Mouse (Mus musculus): ENCODE measurements around the gene Tanc2.

Tanc2 gene

DNA sequence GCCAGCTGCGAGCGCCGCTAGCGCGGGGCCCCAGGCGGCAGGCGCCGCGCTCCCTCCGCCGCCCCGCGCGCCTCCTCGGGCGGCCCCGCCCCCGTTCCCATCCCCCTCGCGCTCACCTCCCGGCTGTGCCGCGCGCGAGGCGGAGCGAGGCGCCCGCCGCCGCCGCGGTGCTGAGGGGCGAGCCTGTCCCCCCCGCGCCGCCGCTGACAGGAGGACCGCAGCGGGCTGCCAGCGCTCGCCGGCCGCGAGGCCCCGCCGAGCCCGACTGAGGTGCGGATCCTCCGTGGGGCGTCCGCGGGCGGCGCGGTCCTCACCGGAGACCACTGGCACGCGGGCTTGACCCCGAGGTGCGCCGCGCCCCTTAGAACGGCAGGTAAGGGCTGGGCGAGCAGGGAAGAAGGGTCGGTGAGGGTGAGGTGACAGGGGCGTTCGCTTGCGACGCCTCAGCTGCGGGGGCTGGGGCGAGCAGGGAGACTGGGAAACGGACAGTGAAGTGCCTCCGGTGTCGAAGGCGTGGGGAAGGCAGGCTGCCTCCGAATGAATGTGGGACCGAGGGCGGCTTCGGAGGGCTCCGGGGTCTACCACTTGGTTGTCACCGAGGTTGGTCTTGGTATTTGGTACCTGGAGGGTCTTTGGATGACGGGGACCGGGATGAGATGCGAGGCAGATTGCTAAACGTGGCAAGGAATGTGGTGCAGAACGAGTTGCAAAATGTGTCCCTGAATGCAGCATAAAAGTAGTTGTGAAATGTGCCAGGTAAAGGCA is at the start of gene Tanc2:
Gene Tanc2, plus strand, starts transcription at position 110 of the 765 bp plus-strand sequence.
- DNase-seq: peak; percentile 32

DNA sequence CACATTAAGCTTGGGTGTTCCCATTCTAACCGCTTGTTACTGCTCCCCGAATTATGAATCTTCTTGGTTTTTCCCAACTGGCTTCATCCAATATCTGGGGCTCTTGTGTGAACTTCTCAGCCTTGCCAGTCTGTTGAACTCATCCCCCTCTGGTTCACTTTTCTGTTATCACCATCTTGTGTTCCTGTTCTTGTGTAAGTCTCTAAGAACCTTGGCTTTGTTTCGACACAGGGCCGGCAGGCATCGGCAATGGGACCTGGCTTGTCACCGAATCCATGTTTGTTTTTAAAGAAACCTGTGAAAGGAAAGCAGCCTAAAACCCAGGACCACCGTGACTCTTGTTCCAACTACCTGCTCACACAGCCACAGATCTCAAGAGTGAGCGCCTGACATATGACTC is 49.0 kb upstream of the Tanc2 start:
- no peak for DNase-seq

DNA sequence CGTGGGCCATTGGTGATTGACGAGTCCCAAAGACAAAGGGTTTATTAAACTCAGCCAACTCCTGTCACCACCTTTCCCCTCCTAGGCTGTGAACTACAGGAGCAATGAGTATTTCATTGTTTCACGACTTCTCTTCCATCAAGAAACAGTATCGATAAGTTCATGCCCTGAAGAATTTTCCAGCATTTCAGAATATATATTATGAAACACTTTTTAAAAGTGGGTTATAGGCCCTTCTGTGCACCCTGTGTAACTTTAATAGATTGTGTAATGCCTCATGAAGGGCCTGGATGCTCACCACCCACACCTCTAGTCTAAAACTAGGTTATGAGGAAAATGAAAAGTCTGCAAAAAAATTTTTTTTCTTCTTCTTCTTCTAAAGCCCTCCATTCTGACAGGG is 48.4 kb upstream of the Tanc2 start:
- DNase-seq: no peak

DNA sequence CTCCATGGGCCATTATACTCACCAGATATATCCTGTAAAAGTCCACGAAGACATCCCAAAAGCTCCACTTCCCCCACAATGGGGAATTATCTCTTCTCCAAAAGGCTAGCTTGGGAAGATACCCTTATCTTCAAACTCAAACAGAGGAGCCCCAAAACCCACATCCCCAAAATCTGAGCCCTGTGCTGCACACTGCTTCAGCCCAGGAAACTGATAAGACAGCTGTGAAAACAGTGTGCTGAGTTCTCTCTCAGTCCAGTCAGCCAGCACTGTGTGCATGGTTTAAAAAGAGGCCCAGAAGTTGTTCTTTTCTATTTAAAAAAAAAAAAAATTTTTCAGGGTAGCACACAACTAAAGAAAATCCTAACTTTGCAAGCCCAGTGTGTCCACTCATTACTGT is 47.7 kb upstream of the Tanc2 start:
- no peak for DNase-seq

DNA sequence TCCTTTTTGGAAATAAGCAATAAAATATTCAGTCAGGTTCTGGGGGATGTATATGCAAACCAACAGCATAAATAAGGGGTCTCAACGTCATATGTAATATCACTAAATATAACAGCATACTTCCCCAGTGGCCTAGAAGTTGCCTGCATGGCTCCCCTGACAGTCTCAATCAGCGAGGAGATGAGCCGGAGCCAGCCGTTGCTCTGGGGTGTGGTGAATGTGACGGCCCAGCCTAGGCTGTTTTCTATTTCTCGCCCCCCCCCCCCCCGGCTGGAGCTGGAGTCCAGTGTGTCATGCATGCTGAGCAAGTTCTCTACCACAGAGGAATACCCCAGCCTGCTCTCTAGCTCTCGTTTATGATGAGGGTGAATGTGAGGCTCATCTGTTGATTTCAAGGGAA is 44.0 kb upstream of the Tanc2 start:
- DNase-seq: no peak

DNA sequence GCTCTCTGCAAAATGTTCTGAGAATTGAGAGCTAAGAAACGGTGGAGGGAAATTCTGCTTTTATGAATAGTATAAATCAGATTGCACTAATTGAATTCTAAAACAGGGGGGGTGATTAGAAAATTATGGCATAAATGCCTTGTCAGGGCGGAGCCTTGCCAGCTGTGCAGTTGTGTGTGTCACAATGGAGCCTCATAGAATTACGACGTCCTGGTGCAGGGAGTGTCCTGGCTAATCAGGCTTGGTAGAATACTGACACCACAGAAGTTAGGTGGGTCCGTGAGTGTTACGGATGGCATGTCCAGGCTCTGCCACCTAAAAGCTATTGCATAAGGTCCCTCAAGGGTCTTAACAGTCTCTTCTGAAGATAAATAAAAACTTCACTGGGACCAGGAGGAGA is 43.4 kb upstream of the Tanc2 start:
- DNase-seq: no peak

DNA sequence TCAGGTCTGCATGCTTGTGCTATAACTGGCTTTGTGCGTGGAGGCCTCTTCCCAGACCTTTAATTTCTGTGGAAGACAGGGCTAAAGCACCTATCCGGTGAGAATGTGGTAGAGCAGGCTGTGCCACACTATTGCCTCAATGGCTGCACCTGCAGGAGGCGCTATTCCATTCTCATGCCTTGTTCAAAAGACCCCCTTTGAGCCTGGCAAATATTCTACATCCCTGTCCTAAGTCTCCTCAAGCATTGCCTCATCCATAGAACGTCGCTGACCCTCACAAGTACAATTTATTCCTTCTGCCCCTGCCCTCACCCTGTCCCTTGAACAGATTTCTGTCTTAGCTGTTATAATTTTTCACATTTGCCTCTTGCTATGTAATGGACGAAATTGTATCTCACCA is 41.4 kb upstream of the Tanc2 start:
- no peak for DNase-seq

DNA sequence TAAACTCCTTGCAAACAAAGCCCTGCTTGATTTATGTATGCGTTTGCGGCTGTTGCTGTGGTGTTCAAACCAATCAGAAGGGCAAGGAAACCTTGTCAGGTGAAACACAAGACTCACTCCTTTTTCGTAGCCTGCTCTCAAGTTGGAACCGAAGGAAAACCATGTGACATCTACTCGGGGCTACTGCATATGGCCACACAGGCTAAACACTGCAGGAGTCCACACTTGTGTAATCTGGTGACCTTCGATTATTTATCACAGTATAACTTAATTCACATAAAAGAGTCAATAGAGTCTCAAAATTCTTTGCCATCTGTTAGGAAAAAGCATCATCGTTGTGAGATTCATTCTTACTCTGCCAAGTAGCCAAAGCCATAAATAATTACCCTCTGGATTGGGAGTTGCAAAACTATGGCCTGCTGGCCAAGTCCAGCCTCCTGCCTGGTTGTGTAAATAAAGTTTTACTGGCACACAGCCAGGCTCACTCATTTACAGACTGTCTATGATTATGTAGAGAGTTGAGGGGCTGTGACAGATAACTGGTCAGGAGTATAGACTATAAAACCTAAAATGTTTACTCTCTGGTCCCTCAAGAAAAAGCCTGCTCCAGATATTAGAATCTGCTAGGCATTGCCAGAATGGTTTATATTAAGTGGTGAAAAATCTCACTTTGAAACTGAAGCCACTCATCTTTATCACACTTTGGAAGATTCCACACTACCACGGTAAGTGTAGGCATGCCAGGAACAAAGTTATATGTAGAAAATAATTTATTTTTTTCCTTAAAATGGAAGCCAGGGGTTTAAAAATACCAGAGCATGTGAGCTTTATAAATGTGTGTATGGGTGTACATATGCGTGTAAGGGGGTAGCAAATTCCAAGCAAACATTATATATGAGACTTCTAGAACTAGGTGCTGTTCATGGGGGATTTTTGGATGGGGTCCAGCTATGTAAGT is 40.3 kb upstream of the Tanc2 start:
- DNase-seq: peak; percentile 9

DNA sequence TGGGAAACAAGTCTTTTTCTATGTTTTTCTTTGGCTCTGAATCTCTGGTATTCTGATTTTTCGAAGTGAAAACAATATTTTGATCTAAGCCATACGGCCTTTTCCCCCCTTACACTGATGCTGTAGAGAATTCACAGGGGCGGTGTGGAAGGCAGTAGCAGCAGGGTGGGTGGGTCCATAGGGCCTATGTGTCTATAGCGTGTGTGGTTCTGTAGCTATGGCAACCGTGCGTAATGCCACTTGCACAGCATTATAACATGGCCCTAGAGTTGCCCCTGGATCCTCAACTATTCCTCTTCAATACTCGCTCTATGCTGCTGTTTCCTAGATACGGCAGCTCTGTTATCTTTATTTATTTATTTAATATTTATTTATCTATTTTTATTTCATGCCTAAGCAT is 32.5 kb upstream of the Tanc2 start:
- DNase-seq: no peak

DNA sequence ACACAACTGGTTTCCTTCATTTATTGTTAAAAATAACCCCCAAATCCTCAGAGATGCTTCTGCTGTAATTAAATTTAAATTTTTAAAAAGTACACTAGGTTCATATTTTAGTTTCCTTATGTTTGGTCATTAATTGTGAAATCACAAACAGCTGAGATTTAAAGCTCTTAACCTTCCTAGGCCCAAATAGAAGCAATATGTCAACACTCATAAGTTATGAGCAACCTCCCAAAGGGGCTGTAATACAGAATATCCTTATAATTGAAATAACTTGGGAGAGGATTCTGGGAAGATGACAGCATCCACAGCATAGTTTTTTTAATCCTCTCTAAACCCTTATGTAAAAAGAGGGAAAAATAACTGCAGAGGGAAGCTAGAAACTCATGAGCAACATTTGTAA is 31.7 kb upstream of the Tanc2 start:
- DNase-seq: no peak

DNA sequence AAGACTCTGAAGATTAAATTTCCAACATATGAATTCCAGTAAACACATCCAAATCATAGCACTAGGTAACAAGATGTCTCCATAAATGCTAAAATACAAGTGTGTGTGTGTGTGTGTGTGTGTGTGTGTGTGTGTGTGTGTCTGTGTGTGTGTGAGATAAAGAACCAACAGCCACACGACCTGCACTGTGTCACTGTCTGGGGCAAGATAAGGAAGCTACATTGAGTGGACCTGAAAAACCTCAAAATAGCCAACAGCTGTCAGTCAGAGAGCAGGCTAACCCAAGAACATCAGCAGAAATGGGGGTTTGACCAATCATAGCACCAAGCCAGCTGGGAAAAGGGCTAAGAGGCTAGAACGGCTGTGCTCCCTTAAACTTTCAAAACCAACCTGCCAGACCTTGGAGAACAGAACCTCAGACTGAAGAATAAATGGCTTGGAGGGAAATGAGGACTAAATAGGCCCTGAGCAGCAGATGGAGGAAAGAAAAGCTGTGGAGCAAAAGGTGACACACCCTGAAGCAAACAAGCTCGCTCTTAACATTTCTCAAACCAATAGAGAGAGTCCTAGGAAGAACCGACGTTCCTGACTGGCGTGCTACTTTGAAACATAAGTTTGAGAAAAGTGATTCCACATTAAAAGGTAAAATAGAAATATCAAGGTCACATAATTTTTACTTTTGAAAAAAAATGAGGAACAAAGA is 30.8 kb upstream of the Tanc2 start:
- DNase-seq: peak; percentile 51

DNA sequence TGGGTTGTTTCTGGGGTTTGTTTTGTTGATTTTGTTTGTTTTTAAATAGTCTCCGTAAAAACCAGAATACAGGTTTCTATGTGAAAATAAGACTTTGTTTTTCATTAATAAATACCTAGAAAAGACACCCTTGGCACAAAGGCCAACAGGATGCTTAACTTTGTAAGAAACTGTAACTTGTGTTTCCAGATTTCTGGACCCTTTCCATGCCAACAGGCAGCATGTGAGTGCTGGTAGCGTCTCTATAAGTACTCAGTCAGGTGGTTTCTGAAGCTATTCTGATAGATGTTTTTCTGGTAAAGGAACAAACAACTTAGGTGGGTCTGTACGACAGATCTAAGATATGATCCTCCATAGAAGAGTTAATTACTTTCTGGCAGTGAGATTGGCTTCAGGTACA is 26.2 kb upstream of the Tanc2 start:
- DNase-seq: no peak

DNA sequence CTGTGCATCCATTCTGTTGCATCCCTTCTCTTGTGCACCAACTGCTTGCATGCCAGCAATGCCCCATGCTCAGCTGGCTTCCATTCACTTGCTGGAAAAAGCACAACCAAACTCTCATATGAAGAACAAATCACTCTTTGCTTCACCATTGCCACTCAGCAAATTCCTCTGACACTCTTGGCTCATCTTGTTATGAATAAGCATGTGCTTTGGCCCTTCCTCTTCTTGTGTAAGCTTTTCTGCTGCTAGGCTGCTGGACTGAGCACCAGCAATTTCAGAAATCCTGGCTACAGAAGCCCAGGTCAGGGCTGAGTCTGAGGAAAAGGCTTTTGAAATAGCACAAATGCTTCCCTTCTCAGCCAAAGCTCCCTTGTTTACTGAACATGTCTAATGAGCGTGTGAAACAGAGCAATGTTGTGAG is 22.6 kb upstream of the Tanc2 start:
- DNase-seq: no peak

DNA sequence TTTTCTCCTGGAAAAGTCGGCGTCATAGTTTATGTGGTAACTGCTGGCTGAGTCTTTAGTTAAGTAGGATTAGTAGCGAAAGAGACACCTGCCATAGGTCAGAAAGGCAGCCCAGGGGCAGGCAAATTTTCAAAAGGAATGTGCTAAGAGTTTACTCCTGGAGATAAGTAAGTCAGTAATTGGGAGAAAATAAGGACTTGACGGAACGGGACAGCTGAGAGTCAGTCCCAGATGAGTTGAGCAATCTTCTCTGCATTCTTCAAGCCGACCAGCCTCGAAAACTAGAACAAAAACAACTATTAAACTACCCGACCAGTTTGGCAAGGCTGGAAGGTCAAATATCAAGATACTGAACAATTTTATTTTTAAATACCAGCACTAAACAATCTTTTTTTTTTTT is 17.8 kb upstream of the Tanc2 start:
- no peak for DNase-seq

DNA sequence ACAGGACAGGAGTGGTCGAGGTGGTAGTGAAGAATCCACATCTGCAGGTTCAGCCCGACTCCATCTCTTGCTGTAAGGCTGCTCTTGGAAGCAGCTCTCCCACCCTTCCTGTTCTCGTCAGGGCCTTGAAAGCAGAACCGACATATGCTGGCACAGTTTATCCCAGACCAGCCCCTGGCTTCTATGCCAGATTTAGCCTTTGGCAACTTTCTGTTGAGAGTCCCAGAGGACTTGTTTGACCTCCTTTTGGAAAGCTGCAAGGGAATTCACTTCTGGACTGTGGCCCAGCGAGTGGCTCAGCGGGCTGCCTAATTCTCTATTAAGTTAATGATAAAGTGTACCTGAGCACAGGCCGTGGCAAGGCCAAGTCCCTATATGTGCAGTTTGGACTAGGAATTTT is 15.5 kb upstream of the Tanc2 start:
- no peak for DNase-seq

DNA sequence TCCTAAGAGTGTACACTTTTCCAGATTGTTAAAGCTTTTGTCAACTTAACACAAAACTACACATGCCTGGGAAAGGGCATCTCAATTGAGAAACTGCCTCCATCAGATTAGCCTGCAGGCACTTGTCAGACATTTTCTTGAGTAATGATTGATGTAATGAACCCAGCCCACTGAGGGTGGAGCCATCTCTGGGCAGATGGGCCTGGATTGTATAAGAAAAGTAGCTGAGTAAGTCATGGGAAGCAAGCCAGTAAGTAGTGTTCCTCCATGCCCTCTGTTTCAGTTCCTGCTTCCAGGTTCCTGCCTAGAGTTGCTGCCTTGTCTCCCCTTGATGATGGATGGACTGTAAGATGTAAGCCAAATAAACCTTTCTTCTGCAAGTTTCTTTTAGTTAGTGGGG is 12.6 kb upstream of the Tanc2 start:
- no peak for DNase-seq

DNA sequence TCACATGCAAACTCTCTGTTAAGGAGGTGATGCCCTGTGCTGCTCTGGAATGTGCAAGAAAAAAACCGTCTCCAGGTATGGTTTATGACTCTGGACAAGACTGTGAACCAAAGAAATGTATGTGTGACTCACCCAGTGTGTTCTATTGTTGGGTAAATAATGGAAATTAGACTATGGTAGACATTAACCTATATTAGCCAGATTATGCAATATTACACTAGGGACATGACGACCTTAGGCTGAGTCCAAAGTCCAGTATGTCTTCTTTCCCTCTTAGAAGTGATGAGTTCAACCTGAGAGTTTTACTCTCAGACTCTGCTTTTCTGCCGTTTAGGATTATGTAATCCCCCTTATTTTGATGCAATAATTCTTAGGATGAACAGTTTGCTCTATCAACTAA is 7.8 kb upstream of the Tanc2 start:
- DNase-seq: no peak

DNA sequence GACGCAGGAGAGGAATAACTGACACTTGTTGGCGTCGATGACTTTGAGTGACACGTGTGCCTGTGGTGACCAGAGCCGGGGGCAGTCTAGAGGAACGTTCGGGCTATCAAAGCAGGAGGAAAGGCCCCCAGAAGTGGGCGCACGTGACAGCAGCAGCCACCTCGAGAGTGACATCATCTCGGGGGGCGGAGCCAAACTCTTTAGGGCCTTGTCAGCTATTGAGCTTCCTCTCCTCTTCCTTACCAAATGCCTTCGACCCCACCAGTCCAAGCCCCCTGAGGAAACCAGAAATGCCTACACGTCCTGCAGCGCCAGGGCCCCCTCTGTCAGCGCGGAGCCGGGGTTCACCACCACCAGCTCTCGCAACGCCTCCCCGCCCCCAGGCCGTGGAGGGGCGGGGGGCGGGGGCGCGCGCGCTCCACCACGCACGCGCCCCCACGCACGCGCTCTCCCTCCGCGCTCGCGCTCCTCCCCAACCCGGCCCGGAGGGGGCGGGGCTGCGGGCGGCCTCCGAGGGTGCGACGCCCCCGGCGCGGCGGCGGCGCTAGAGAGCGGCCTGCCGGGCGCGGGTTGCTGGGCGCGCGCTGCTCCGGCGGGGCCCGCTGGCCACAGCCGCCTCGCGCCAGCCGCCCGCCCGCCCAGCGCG is 432 bp upstream of the Tanc2 start:
- peak; percentile 86 for DNase-seq

DNA sequence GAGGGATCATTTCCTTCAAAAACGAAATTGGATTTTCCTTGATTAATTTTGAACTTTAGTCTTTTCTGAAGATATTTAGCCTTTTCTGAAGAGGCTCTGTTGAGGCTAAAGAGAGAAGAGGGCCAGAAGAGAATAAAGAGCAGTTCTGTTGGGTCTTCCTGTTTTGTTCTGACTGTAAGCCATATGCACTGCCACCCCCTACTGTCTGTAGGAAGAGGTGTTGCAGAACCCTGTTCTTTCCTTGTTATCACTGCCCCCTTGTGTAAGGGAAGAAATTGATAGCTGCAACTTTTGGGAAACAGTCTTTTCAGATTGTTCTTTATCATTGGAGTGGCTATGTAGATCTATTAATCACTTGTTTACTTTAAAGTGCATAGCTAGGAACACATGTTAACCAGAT is 2.1 kb downstream of the Tanc2 start:
- DNase-seq: peak; percentile 16

DNA sequence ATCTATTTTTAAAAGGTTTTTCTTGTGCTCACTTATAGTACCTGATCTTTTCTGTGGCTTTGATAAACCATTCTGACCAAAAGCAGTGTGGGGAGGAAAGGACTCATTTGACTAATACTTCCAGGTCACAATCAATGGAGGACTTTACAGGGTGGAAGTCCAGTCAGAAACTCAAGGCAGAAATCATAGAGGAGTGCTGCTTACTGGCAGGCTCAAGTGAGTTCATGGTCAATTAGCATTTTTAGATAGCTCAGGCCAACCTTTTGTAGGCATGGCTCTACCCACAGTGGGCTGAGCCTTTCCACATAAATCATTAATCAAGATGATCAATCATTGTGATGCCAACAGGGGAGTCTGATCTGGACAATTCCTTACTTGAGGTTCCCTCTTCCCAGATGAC is 12.4 kb downstream of the Tanc2 start:
- no peak for DNase-seq

DNA sequence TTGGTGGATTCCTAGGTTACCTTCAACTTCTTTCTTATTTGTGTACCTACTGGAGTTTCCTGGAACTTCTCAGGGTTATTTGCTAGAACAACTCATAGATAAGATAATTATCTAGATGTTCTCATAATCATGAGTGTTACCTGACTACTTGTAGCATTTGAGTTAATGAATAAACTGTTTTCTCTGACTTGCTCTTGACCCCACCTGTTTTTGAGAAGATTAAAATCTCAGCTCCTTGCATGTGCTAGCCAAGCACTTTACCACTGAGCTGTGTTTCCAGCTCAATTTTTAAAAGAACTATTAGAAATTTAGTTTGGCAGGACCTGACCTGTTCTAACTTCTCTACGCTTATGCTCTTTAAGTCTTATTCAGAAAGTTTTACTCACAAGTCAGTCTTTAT is 36.4 kb downstream of the Tanc2 start:
- no peak for DNase-seq

DNA sequence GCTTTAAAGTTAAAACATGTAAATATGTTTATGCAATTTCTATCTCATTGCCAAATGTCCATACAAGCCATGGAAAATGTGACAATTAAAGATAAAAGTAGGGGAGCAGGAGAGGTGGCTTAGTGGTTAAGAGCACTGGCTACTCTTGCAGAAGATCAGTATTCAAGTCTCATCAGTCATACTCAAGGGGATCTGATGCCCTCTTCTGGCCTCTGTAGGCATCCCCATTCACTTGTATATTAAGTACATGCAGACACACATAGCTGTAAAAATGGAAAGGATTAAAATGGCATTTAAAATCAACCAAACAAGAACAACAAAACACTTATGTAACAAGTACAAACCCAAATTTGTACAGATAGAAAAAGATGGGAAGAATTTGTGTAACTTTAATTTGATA is 54.2 kb downstream of the Tanc2 start:
- no peak for DNase-seq

DNA sequence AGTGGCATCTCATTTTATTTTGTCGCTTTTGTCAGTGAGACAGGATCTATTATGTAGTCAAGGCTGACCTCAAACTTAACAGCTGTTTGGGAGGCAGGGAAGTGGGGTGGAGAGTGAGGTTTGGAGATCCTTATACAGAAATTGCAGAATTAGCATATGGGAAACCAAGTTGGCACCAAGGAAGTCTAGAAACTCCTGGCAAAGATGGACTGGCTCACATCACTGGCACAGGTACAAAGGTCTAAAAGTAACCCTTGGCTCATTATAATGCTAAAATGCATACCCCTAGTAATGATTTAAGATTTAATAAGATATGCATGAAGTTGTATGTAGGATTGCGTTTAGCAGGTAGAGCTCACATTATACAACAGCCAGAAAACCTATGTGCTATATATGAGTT is 58.2 kb downstream of the Tanc2 start:
- no peak for DNase-seq

Measured in liver (tissue).